Mouse (Mus musculus): ENCODE data around the gene Tmem176b. TPM values are rescaled to one million over a fixed set of nuclear protein-coding genes. Genes with fewer than 3 reads are reported as not detected.

Gene Tmem176b
- polyA plus RNA-seq, 1 experiment from 2014 or later: 496 TPM

- no peak overlapping the region for H3K27ac ChIP-seq (ENCODE audit: low read length)
- H3K4me3 ChIP-seq (ENCODE audit: low read length): no peak overlapping the region
- no peaks in the 10 kb centered on the region for H3K36me3 ChIP-seq (ENCODE audit: insufficient read depth, low read length)
- H3K4me1 ChIP-seq (ENCODE audit: insufficient read depth, low read length): no peaks in the 10 kb centered on the region
- H3K9ac ChIP-seq (replicated peaks; ENCODE audit: low read length): no peak overlapping the region
- H3K27me3 ChIP-seq (ENCODE audit: insufficient read depth, low read length): no peaks in the 10 kb centered on the region
- H3K9me3 ChIP-seq (ENCODE audit: low read length): peaks cover 5% of the 10 kb centered on the region; the same call in 1 of the 2 replicates
- H3K4me2 ChIP-seq (replicated peaks; ENCODE audit: low read depth, low read length): no peak overlapping the region
- 90% methylated on average over 3 of the region's 3 CpGs for WGBS
- ATAC-seq (ENCODE audit: low FRiP score, low TSS enrichment): no peak
Measured at GRCm38 (mm10) chr6:48806746-48807145, 34.5 kb downstream of the Tmem176b start.

- no peaks in the 10 kb centered on the region for H3K36me3 ChIP-seq (ENCODE audit: insufficient read depth, low read length)
- WGBS: 81% methylated on average over 5 of the region's 5 CpGs
- no peak overlapping the region for H3K4me2 ChIP-seq (replicated peaks; ENCODE audit: low read depth, low read length)
- H3K27ac ChIP-seq (ENCODE audit: low read length): no peak overlapping the region
- no peaks in the 10 kb centered on the region for H3K27me3 ChIP-seq (ENCODE audit: insufficient read depth, low read length)
- peaks cover 5% of the 10 kb centered on the region; the same call in 1 of the 2 replicates for H3K9me3 ChIP-seq (ENCODE audit: low read length)
- H3K4me3 ChIP-seq (ENCODE audit: low read length): no peak overlapping the region
- H3K4me1 ChIP-seq (ENCODE audit: insufficient read depth, low read length): no peaks in the 10 kb centered on the region
- no peak for ATAC-seq (ENCODE audit: low FRiP score, low TSS enrichment)
- no peak overlapping the region for H3K9ac ChIP-seq (replicated peaks; ENCODE audit: low read length)
Measured at GRCm38 (mm10) chr6:48804346-48804745, 37.0 kb downstream of the Tmem176b start.

GRCm38 (mm10) chr6:48803406-48804051, 37.8 kb downstream of the Tmem176b start:
- Histone ChIP-seq H3K4me2 (replicated peaks; ENCODE audit: low read depth, low read length) (no peak overlapping the region), H3K9ac (replicated peaks; ENCODE audit: low read length) (no peak overlapping the region), H3K4me3 (ENCODE audit: low read length) (no peak overlapping the region), H3K9me3 (ENCODE audit: low read length) (peaks cover 5% of the 10 kb centered on the region; the same call in 1 of the 2 replicates), H3K27me3 (ENCODE audit: insufficient read depth, low read length) (no peaks in the 10 kb centered on the region), H3K36me3 (ENCODE audit: insufficient read depth, low read length) (no peaks in the 10 kb centered on the region), H3K27ac (ENCODE audit: low read length) (no peak overlapping the region), H3K4me1 (ENCODE audit: insufficient read depth, low read length) (no peaks in the 10 kb centered on the region)
- no peak for ATAC-seq (ENCODE audit: low FRiP score, low TSS enrichment)

GRCm38 (mm10) chr6:48801897-48802296, 39.4 kb downstream of the Tmem176b start:
- Histone ChIP-seq H3K4me1 (ENCODE audit: insufficient read depth, low read length) (no peaks in the 10 kb centered on the region), H3K4me3 (ENCODE audit: low read length) (no peak overlapping the region), H3K36me3 (ENCODE audit: insufficient read depth, low read length) (no peaks in the 10 kb centered on the region), H3K27ac (ENCODE audit: low read length) (no peak overlapping the region), H3K4me2 (replicated peaks; ENCODE audit: low read depth, low read length) (no peak overlapping the region), H3K9ac (replicated peaks; ENCODE audit: low read length) (no peak overlapping the region), H3K27me3 (ENCODE audit: insufficient read depth, low read length) (no peaks in the 10 kb centered on the region), H3K9me3 (ENCODE audit: low read length) (peaks cover 5% of the 10 kb centered on the region; the same call in 1 of the 2 replicates)
- 76% methylated on average over 1 of the region's 1 CpGs for WGBS
- no peak for ATAC-seq (ENCODE audit: low FRiP score, low TSS enrichment)

- no peak overlapping the region for H3K9ac ChIP-seq (replicated peaks; ENCODE audit: low read length)
- ATAC-seq (ENCODE audit: low FRiP score, low TSS enrichment): no peak
- no peaks in the 10 kb centered on the region for H3K27me3 ChIP-seq (ENCODE audit: insufficient read depth, low read length)
- no peaks in the 10 kb centered on the region for H3K36me3 ChIP-seq (ENCODE audit: insufficient read depth, low read length)
- H3K4me2 ChIP-seq (replicated peaks; ENCODE audit: low read depth, low read length): no peak overlapping the region
- WGBS: 76% methylated on average over 2 of the region's 2 CpGs
- no peak overlapping the region for H3K4me3 ChIP-seq (ENCODE audit: low read length)
- H3K27ac ChIP-seq (ENCODE audit: low read length): no peak overlapping the region
- no peaks in the 10 kb centered on the region for H3K9me3 ChIP-seq (ENCODE audit: low read length)
- no peaks in the 10 kb centered on the region for H3K4me1 ChIP-seq (ENCODE audit: insufficient read depth, low read length)
Measured at GRCm38 (mm10) chr6:48787867-48788266, 53.4 kb downstream of the Tmem176b start.

GRCm38 (mm10) chr6:48785601-48786000, 55.7 kb downstream of the Tmem176b start:
- H3K9me3 ChIP-seq (ENCODE audit: low read length): no peaks in the 10 kb centered on the region
- ATAC-seq (ENCODE audit: low FRiP score, low TSS enrichment): no peak
- no peaks in the 10 kb centered on the region for H3K27me3 ChIP-seq (ENCODE audit: insufficient read depth, low read length)
- no peak overlapping the region for H3K4me2 ChIP-seq (replicated peaks; ENCODE audit: low read depth, low read length)
- no peaks in the 10 kb centered on the region for H3K36me3 ChIP-seq (ENCODE audit: insufficient read depth, low read length)
- H3K27ac ChIP-seq (ENCODE audit: low read length): no peak overlapping the region
- H3K4me1 ChIP-seq (ENCODE audit: insufficient read depth, low read length): no peaks in the 10 kb centered on the region
- H3K4me3 ChIP-seq (ENCODE audit: low read length): no peak overlapping the region
- no peak overlapping the region for H3K9ac ChIP-seq (replicated peaks; ENCODE audit: low read length)
- WGBS: 80% methylated on average over 2 of the region's 2 CpGs

- Histone ChIP-seq H3K9me3 (ENCODE audit: low read length) (no peaks in the 10 kb centered on the region), H3K4me1 (ENCODE audit: insufficient read depth, low read length) (no peaks in the 10 kb centered on the region), H3K27ac (ENCODE audit: low read length) (no peak overlapping the region), H3K27me3 (ENCODE audit: insufficient read depth, low read length) (no peaks in the 10 kb centered on the region), H3K9ac (replicated peaks; ENCODE audit: low read length) (no peak overlapping the region), H3K4me3 (ENCODE audit: low read length) (no peak overlapping the region), H3K4me2 (replicated peaks; ENCODE audit: low read depth, low read length) (no peak overlapping the region), H3K36me3 (ENCODE audit: insufficient read depth, low read length) (no peaks in the 10 kb centered on the region)
- no peak for ATAC-seq (ENCODE audit: low FRiP score, low TSS enrichment)
- 52% methylated on average over 1 of the region's 1 CpGs for WGBS
Measured at GRCm38 (mm10) chr6:48785189-48785588, 56.1 kb downstream of the Tmem176b start.

- Histone ChIP-seq H3K36me3 (ENCODE audit: insufficient read depth, low read length) (no peaks in the 10 kb centered on the region), H3K9ac (replicated peaks; ENCODE audit: low read length) (no peak overlapping the region), H3K9me3 (ENCODE audit: low read length) (no peaks in the 10 kb centered on the region), H3K4me1 (ENCODE audit: insufficient read depth, low read length) (no peaks in the 10 kb centered on the region), H3K27me3 (ENCODE audit: insufficient read depth, low read length) (no peaks in the 10 kb centered on the region), H3K4me3 (ENCODE audit: low read length) (no peak overlapping the region), H3K4me2 (replicated peaks; ENCODE audit: low read depth, low read length) (no peak overlapping the region), H3K27ac (ENCODE audit: low read length) (no peak overlapping the region)
- 88% methylated on average over 1 of the region's 1 CpGs for WGBS
- ATAC-seq (ENCODE audit: low FRiP score, low TSS enrichment): no peak
Measured at GRCm38 (mm10) chr6:48784406-48784805, 56.9 kb downstream of the Tmem176b start.

Other genes with a start within 250 kb of the Tmem176b start
- 52.9 and 59.3 TPM in 2 replicates for gene Repin1, start 247.6 kb downstream of the Tmem176b start, polyA plus RNA-seq (2015; fragmentation: Nextera tagmentation; extraction: Ambion mirVana)
- gene Gm44965, start 247.6 kb downstream of the Tmem176b start, polyA plus RNA-seq (2015; fragmentation: Nextera tagmentation; extraction: Ambion mirVana): 0.69 TPM in 1 of 2 replicates, not detected in the other
- 7.5 and 9.3 TPM in 2 replicates for gene Zfp775, start 239.4 kb downstream of the Tmem176b start, polyA plus RNA-seq (2015; fragmentation: Nextera tagmentation; extraction: Ambion mirVana)
- gene AI854703, start 214.7 kb downstream of the Tmem176b start, polyA plus RNA-seq (2015; fragmentation: Nextera tagmentation; extraction: Ambion mirVana): 4.3 and 5.4 TPM in 2 replicates
- 3.5 TPM in 2 replicates for gene Gimap8, start 194.3 kb downstream of the Tmem176b start, polyA plus RNA-seq (2015; fragmentation: Nextera tagmentation; extraction: Ambion mirVana)
- gene Gimap9, start 165.4 kb downstream of the Tmem176b start, polyA plus RNA-seq (2015; fragmentation: Nextera tagmentation; extraction: Ambion mirVana): 12.7 and 14.8 TPM in 2 replicates
- gene Gimap4, start 156.9 kb downstream of the Tmem176b start, polyA plus RNA-seq (2015; fragmentation: Nextera tagmentation; extraction: Ambion mirVana): 84.6 and 86.0 TPM in 2 replicates
- gene Gimap6, start 133.3 kb downstream of the Tmem176b start, polyA plus RNA-seq (2015; fragmentation: Nextera tagmentation; extraction: Ambion mirVana): 59.4 and 67.3 TPM in 2 replicates
- gene Gm28053, start 122.9 kb downstream of the Tmem176b start, polyA plus RNA-seq (2015; fragmentation: Nextera tagmentation; extraction: Ambion mirVana): 1.4 and 2.4 TPM in 2 replicates
- not detected in 2 replicates for gene Gimap7, start 122.9 kb downstream of the Tmem176b start, polyA plus RNA-seq (2015; fragmentation: Nextera tagmentation; extraction: Ambion mirVana)
- 39.5 and 43.2 TPM in 2 replicates for gene Gimap1, start 102.4 kb downstream of the Tmem176b start, polyA plus RNA-seq (2015; fragmentation: Nextera tagmentation; extraction: Ambion mirVana)
- 18.0 and 19.9 TPM in 2 replicates for gene Gimap5, start 95.3 kb downstream of the Tmem176b start, polyA plus RNA-seq (2015; fragmentation: Nextera tagmentation; extraction: Ambion mirVana)
- gene Gimap3, start 70.6 kb downstream of the Tmem176b start, polyA plus RNA-seq (2015; fragmentation: Nextera tagmentation; extraction: Ambion mirVana): 0.19 TPM in 1 of 2 replicates, not detected in the other
- 194 and 227 TPM in 2 replicates for gene Tmem176a, start 577 bp downstream of the Tmem176b start, polyA plus RNA-seq (2015; fragmentation: Nextera tagmentation; extraction: Ambion mirVana)
- 4.7 and 6.0 TPM in 2 replicates for gene Aoc1, start 31.4 kb upstream of the Tmem176b start, polyA plus RNA-seq (2015; fragmentation: Nextera tagmentation; extraction: Ambion mirVana)
- not detected in 2 replicates for gene 1600015I10Rik, start 88.4 kb upstream of the Tmem176b start, polyA plus RNA-seq (2015; fragmentation: Nextera tagmentation; extraction: Ambion mirVana)
- not detected in 2 replicates for gene Doxl2, start 133.5 kb upstream of the Tmem176b start, polyA plus RNA-seq (2015; fragmentation: Nextera tagmentation; extraction: Ambion mirVana)
- not detected in 2 replicates for gene Svs1, start 145.4 kb upstream of the Tmem176b start, polyA plus RNA-seq (2015; fragmentation: Nextera tagmentation; extraction: Ambion mirVana)
- 0.26 and 0.39 TPM in 2 replicates for gene Gpnmb, start 195.1 kb upstream of the Tmem176b start, polyA plus RNA-seq (2015; fragmentation: Nextera tagmentation; extraction: Ambion mirVana)
- gene Malsu1, start 232.3 kb upstream of the Tmem176b start, polyA plus RNA-seq (2015; fragmentation: Nextera tagmentation; extraction: Ambion mirVana): 62.8 and 72.2 TPM in 2 replicates